In the genomic region with DNA sequence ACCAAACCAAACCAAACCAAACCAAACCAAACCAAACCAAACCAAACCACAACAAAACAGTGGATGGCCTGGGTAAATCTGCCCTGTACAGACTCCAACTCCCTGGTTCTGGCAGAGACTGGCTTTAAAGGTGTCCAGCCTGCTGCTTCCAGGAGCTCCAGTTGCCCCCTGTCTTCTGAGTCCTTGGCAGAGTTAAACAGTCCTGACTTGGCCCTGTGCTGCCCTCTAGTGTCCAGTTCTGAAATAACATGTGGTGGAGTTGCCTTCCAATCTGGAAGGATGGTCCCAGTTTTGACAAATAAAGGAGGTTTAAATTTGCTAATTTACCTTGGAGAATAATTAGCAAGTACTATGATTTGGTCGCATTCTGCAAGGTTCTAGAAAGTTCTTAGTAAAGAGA, we compare ENCODE assay signal across 8 mouse cellular contexts.
DNase-seq lines count a peak whose midpoint lies in the region; ATAC-seq and TF ChIP-seq lines count a peak whose summit lies in the region.

No protein-coding gene starts in this region.

- 0% methylated on average over 1 of the region's 1 CpGs for WGBS in embryonic facial prominence, embryonic 10.5 days
- WGBS in heart, adult 2 months: 0% methylated on average over 1 of the region's 1 CpGs
- WGBS in limb, embryonic 14.5 days: 0% methylated on average over 1 of the region's 1 CpGs
- WGBS in neural tube, embryonic 12.5 days: 2% methylated on average over 1 of the region's 1 CpGs
- 0% methylated on average over 1 of the region's 1 CpGs for WGBS in stomach, embryonic 16.5 days

- H3K36me3 ChIP-seq in embryonic facial prominence, embryonic 10.5 days (replicated peaks): no peaks in the 10 kb centered on the region
- no peaks in the 10 kb centered on the region for H3K36me3 ChIP-seq in heart, adult 2 months (ENCODE audit: control insufficient read depth, insufficient read depth, low read length)
- no peaks in the 10 kb centered on the region for H3K36me3 ChIP-seq in limb, embryonic 14.5 days (ENCODE audit: control insufficient read depth, insufficient read depth, low read length)
- no peaks in the 10 kb centered on the region for H3K36me3 ChIP-seq in neural tube, embryonic 12.5 days
- no peaks in the 10 kb centered on the region for H3K36me3 ChIP-seq in stomach, embryonic 16.5 days (ENCODE audit: control insufficient read depth, insufficient read depth, low read length)

- TF ChIP-seq POLR2A in heart, adult 2 months (IDR thresholded peaks at IDR 0.05; ENCODE audit: insufficient read depth, low read depth, low read length): no peak
- no peak for TF ChIP-seq POLR2A in limb, embryonic 14.5 days (IDR thresholded peaks at IDR 0.05; ENCODE audit: borderline replicate concordance, extremely low read depth, insufficient read depth, insufficient read length)

- H3K27ac ChIP-seq in embryonic facial prominence, embryonic 10.5 days (replicated peaks): no peak overlapping the region
- no peak overlapping the region for H3K27ac ChIP-seq in heart, adult 2 months
- H3K27ac ChIP-seq in limb, embryonic 14.5 days (replicated peaks; ENCODE audit: low read depth, low read length): no peak overlapping the region
- H3K27ac ChIP-seq in neural tube, embryonic 12.5 days: no peak overlapping the region
- peak overlapping the region; percentile 75 for H3K27ac ChIP-seq in stomach, embryonic 16.5 days (ENCODE audit: low read length)

- H3K4me2 ChIP-seq in limb, embryonic 14.5 days (replicated peaks; ENCODE audit: low read depth, low read length, severe bottlenecking): no peak overlapping the region
- H3K4me2 ChIP-seq in neural tube, embryonic 12.5 days (replicated peaks): no peak overlapping the region
- H3K4me2 ChIP-seq in stomach, embryonic 16.5 days (ENCODE audit: low read depth, low read length): no peak overlapping the region

- H3K79me2 ChIP-seq in heart, adult 2 months (replicated peaks; ENCODE audit: control insufficient read depth, insufficient read depth, low read length): no peaks in the 10 kb centered on the region

- no peaks in the 10 kb centered on the region for H3K9me3 ChIP-seq in embryonic facial prominence, embryonic 10.5 days
- H3K9me3 ChIP-seq in limb, embryonic 14.5 days (ENCODE audit: control insufficient read depth, low read length): no peaks in the 10 kb centered on the region
- no peaks in the 10 kb centered on the region for H3K9me3 ChIP-seq in neural tube, embryonic 12.5 days
- H3K9me3 ChIP-seq in stomach, embryonic 16.5 days (replicated peaks; ENCODE audit: control insufficient read depth, low read length): no peaks in the 10 kb centered on the region

- H3K4me1 ChIP-seq in embryonic facial prominence, embryonic 10.5 days: peaks cover 29% of the 10 kb centered on the region
- peaks cover 9% of the 10 kb centered on the region for H3K4me1 ChIP-seq in heart, adult 2 months (ENCODE audit: control insufficient read depth, insufficient read depth, low read length)
- H3K4me1 ChIP-seq in limb, embryonic 14.5 days (ENCODE audit: control insufficient read depth, insufficient read depth, low read length): peaks cover 21% of the 10 kb centered on the region
- H3K4me1 ChIP-seq in neural tube, embryonic 12.5 days: peaks cover 7% of the 10 kb centered on the region; the same call in 1 of the 2 replicates
- peaks cover 28% of the 10 kb centered on the region for H3K4me1 ChIP-seq in stomach, embryonic 16.5 days (ENCODE audit: control insufficient read depth, insufficient read depth, low read length)

- peak; percentile 76; the same call in 1 of the 2 replicates for TF ChIP-seq EP300 in heart, adult 2 months (IDR thresholded peaks at IDR 0.05; ENCODE audit: insufficient read depth, low read depth, low read length)

- no peaks in the 10 kb centered on the region for H3K27me3 ChIP-seq in embryonic facial prominence, embryonic 10.5 days (replicated peaks; ENCODE audit: low read depth, poor library complexity, severe bottlenecking)
- no peaks in the 10 kb centered on the region for H3K27me3 ChIP-seq in heart, adult 2 months (ENCODE audit: control insufficient read depth, insufficient read depth, low read length)
- no peaks in the 10 kb centered on the region for H3K27me3 ChIP-seq in limb, embryonic 14.5 days (ENCODE audit: control insufficient read depth, insufficient read depth, low read length)
- no peaks in the 10 kb centered on the region for H3K27me3 ChIP-seq in neural tube, embryonic 12.5 days (replicated peaks)
- H3K27me3 ChIP-seq in stomach, embryonic 16.5 days (ENCODE audit: control insufficient read depth, insufficient read depth, low read length): no peaks in the 10 kb centered on the region

- DNase-seq in 416B (ENCODE audit: low read depth): peak; percentile 66
- DNase-seq in adrenal gland, adult 8-10 months: peak; percentile 58
- DNase-seq in embryonic facial prominence, embryonic 10.5 days (ENCODE audit: low spot score): peak; percentile 81
- peak; percentile 76 to 82 for DNase-seq in heart, adult 2 months
- DNase-seq in kidney, adult 9 months: peak; percentile 85
- DNase-seq in limb, embryonic 14.5 days (ENCODE audit: low spot score): peak; percentile 85

- TF ChIP-seq CTCF in heart, adult 2 months (IDR thresholded peaks at IDR 0.05): peak; percentile 93

- peak; percentile 53; the same call in 1 of the 2 replicates for ATAC-seq in limb, embryonic 14.5 days (ENCODE audit: low FRiP score, low read depth)
- peak; percentile 66; the same call in 1 of the 2 replicates for ATAC-seq in neural tube, embryonic 12.5 days (ENCODE audit: low FRiP score, low read depth)
- ATAC-seq in stomach, embryonic 16.5 days (ENCODE audit: insufficient read depth, low FRiP score): peak; percentile 34; the same call in 1 of the 2 replicates

- intact Hi-C loops in heart, adult 2 months (cut with DNase I): loop anchor here (2.0 to 5.0 kb wide), 5 partner anchors 23 to 304 kb away; no protein-coding TSS in a partner anchor

- no peak overlapping the region for H3K9ac ChIP-seq in heart, adult 2 months (ENCODE audit: low read depth, low read length)
- H3K9ac ChIP-seq in limb, embryonic 14.5 days (ENCODE audit: low read depth, low read length, severe bottlenecking): no peak overlapping the region
- no peak overlapping the region for H3K9ac ChIP-seq in neural tube, embryonic 12.5 days
- H3K9ac ChIP-seq in stomach, embryonic 16.5 days (ENCODE audit: low read length): peak overlapping the region; percentile 25; the same call in 1 of the 2 replicates

- H3K4me3 ChIP-seq in embryonic facial prominence, embryonic 10.5 days: no peak overlapping the region
- H3K4me3 ChIP-seq in heart, adult 2 months: no peak overlapping the region
- no peak overlapping the region for H3K4me3 ChIP-seq in limb, embryonic 14.5 days (replicated peaks; ENCODE audit: low read length)
- no peak overlapping the region for H3K4me3 ChIP-seq in neural tube, embryonic 12.5 days
- H3K4me3 ChIP-seq in stomach, embryonic 16.5 days (replicated peaks; ENCODE audit: low read length): no peak overlapping the region
